Mouse (Mus musculus): ENCODE results near the gene Surf4.

DNA sequence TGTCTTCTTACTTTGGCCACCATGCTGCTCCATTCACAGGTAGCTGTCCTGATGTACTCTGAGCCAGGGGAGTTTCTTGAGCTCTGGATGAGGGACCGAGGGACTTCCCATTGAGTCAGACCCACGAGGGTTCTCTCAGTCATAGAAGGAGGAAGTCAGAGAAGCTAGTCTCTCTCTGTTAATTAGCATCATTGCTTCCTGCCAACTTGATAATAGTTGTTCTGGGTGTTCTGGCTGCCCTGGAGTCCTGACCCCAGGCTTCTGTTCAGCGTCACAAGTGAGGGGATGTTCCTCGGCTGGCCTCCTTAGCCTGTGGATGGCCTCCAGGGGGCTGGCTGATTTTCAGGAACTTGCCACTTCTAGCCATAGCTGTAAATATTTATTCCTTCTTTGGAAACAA lies 40.2 kb upstream of the Surf4 start:
- TF ChIP-seq CTCF (IDR thresholded peaks at IDR 0.05; ENCODE audit: control insufficient read depth, insufficient read depth, insufficient replicate concordance, low read depth, low read length) (no peak), POLR2A (IDR thresholded peaks at IDR 0.05; ENCODE audit: control insufficient read depth, low read depth, low read length) (no peak)
